Mouse (Mus musculus) ES-E14 (cell line): ENCODE measurements around the gene Acy3. TPM values are rescaled to one million over a fixed set of nuclear protein-coding genes. Genes with fewer than 3 reads are reported as not detected.
A peak's percentile ranks its signal among the peaks of the same experiment; 100 is the strongest.

ENCODE experiments used
- DNase-seq: peaks from one replicate; pipeline ENCODE4 v3.0.0-alpha.2; 2013; ENCODE audit warnings: low read depth, low spot score
- H3K27ac ChIP-seq: 2 replicates; pipeline ENCODE4 v1.5.1; 2012; ENCODE audit warnings: low read depth, mild to moderate bottlenecking, low read length, moderate library complexity, mixed read lengths; ENCODE audit not compliant: poor library complexity, insufficient read depth, severe bottlenecking
- H3K36me3 ChIP-seq: 2 replicates; pipeline ENCODE4 v1.6.1; 2012; ENCODE audit warnings: mild to moderate bottlenecking, low read length, moderate library complexity, mixed read lengths; ENCODE audit not compliant: control insufficient read depth, poor library complexity, insufficient read depth, severe bottlenecking
- H3K4me1 ChIP-seq, 2 experiments: fragments of 150-350 bp in 1 of 2; sonication (generic) in 1 of 2; 2 replicates each; pipeline ENCODE4 v1.6.1; 2012; ENCODE audit warnings: low read length in 2 of 2, mild to moderate bottlenecking in 1 of 2, mixed read lengths in 1 of 2; ENCODE audit not compliant: control insufficient read depth in 2 of 2, insufficient read depth in 2 of 2, poor library complexity in 1 of 2
- H3K4me3 ChIP-seq, 2 experiments: fragments of 150-350 bp in 1 of 2; sonication (generic) in 1 of 2; 2 replicates each; pipeline ENCODE4 v1.5.1; 2012; ENCODE audit warnings: low read length in 2 of 2, low read depth in 1 of 2, mild to moderate bottlenecking in 1 of 2, mixed read lengths in 1 of 2; ENCODE audit not compliant: insufficient read depth in 1 of 2, poor library complexity in 1 of 2, severe bottlenecking in 1 of 2
- H3K9ac ChIP-seq: 2 replicates; pipeline ENCODE4 v1.6.1; 2012; ENCODE audit warnings: low read depth, mild to moderate bottlenecking, low read length, mixed read lengths; ENCODE audit not compliant: poor library complexity, insufficient read depth, severe bottlenecking
- H3K9me3 ChIP-seq: fragments of 150-350 bp; sonication (generic); 2 replicates; pipeline ENCODE4 v1.6.1; 2012; ENCODE audit warnings: low read depth, mild to moderate bottlenecking, low read length; ENCODE audit not compliant: control insufficient read depth, insufficient read depth
- CHD2 ChIP-seq: IDR thresholded peaks from 2 replicates; pipeline ENCODE4 v1.6.1; 2014; ENCODE audit warnings: mild to moderate bottlenecking, low read depth, low read length, inconsistent platforms
- HCFC1 ChIP-seq: IDR thresholded peaks from 2 replicates; pipeline ENCODE4 v1.6.1; 2012; ENCODE audit warnings: low read length, inconsistent platforms, borderline replicate concordance; ENCODE audit not compliant: insufficient read depth
- MAFK ChIP-seq: IDR thresholded peaks from 2 replicates; pipeline ENCODE4 v1.6.1; 2014; ENCODE audit warnings: mild to moderate bottlenecking, low read depth, low read length, inconsistent platforms; ENCODE audit not compliant: insufficient read depth
- ZC3H11A ChIP-seq: IDR thresholded peaks from 2 replicates; pipeline ENCODE4 v1.6.1; 2012; ENCODE audit warnings: low read depth, mild to moderate bottlenecking, inconsistent platforms, low read length, borderline replicate concordance
- ZNF384 ChIP-seq: IDR thresholded peaks from 2 replicates; pipeline ENCODE4 v1.6.1; 2012; ENCODE audit warnings: low read depth, low read length, inconsistent platforms
- in situ Hi-C, 2 experiments: fragments of 600-800 bp; cut with MboI; formaldehyde crosslinking; loops; one replicate each; pipeline ENCODE4 v1.15.1; 2025; ENCODE audit warnings: low sequenced_read_pairs in 2 of 2, inconsistent platforms in 1 of 2; ENCODE audit not compliant: unreplicated experiment in 2 of 2
- total RNA-seq: library from RNA; depleted of rRNA; stranded (reverse); fragments of 300-350 nt; gene quantifications from 2 replicates; pipeline ENCODE4 v1.2.3, GENCODE M21; 2012

The Acy3 gene
- total RNA-seq, 1 experiment = 2.1 TPM

GRCm38 (mm10) chr19:4005971-4006370 is 19.6 kb downstream of the Acy3 start:
- Histone ChIP-seq H3K9ac (no peak overlapping the region), H3K36me3 (peaks cover 40% of the 10 kb centered on the region), H3K27ac (no peak overlapping the region), H3K9me3 (no peaks in the 10 kb centered on the region), H3K4me3 (no peak overlapping the region), H3K4me1 (peaks cover 0 to 14% of the 10 kb centered on the region in 2 experiments; a peak in 2 of 4 replicates)
- TF ChIP-seq MAFK = no peak
- no peak for TF ChIP-seq HCFC1
- TF ChIP-seq CHD2 = no peak
- no peak for TF ChIP-seq ZC3H11A
- no peak for TF ChIP-seq ZNF384
- no peak for DNase-seq
- in situ Hi-C loops = no loop called here

- in situ Hi-C loops = no loop called here
- peaks cover 39% of the 10 kb centered on the region for H3K36me3 ChIP-seq
Measured at GRCm38 (mm10) chr19:4011086-4011485, 24.7 kb downstream of the Acy3 start.

GRCm38 (mm10) chr19:4012432-4013022 is 26.2 kb downstream of the Acy3 start, which contains the start of gene Ndufv1:
Gene Ndufv1, minus strand, starts transcription at chr19:4012806.
- no peak for TF ChIP-seq MAFK
- peak; percentile 20; the same call in 1 of the 2 replicates for TF ChIP-seq CHD2
- peak; percentile 99 for TF ChIP-seq HCFC1
- peak; percentile 62 for TF ChIP-seq ZC3H11A
- no peak for TF ChIP-seq ZNF384
- H3K36me3 ChIP-seq = peaks cover 28% of the 10 kb centered on the region
- peak; percentile 99 for DNase-seq
- peak within 1 kb of the TSS; percentile 92 for H3K9ac ChIP-seq
- peak within 1 kb of the TSS; percentile 90 to 98 for H3K4me3 ChIP-seq
- no peaks in the 10 kb centered on the region for H3K9me3 ChIP-seq
- in situ Hi-C loops = no loop called here
- H3K4me1 ChIP-seq = peaks cover 0 to 13% of the 10 kb centered on the region in 2 experiments; a peak in 1 of 4 replicates
- peak within 1 kb of the TSS; percentile 20; the same call in 1 of the 2 replicates for H3K27ac ChIP-seq

More at GRCm38 (mm10) chr19:4011086-4011485, 24.7 kb downstream of the Acy3 start:
- no peaks in the 10 kb centered on the region for H3K9me3 ChIP-seq
- H3K4me3 ChIP-seq = no peak overlapping the region
- no peak for DNase-seq
- no peak overlapping the region for H3K27ac ChIP-seq
- peaks cover 0 to 11% of the 10 kb centered on the region in 2 experiments; a peak in 1 of 4 replicates for H3K4me1 ChIP-seq
- TF ChIP-seq ZC3H11A (no peak), MAFK (no peak), HCFC1 (no peak), ZNF384 (no peak), CHD2 (no peak)
- H3K9ac ChIP-seq = no peak overlapping the region

- Histone ChIP-seq H3K36me3 (peaks cover 23% of the 10 kb centered on the region), H3K4me1 (peaks cover 0 to 15% of the 10 kb centered on the region in 2 experiments; a peak in 1 of 4 replicates), H3K27ac (no peak overlapping the region), H3K4me3 (peak overlapping the region; percentile 58 to 69), H3K9me3 (no peaks in the 10 kb centered on the region), H3K9ac (peak overlapping the region; percentile 64)
- TF ChIP-seq ZC3H11A (no peak), ZNF384 (no peak), CHD2 (no peak), HCFC1 (no peak), MAFK (no peak)
- in situ Hi-C loops = no loop called here
- DNase-seq = no peak
Measured at GRCm38 (mm10) chr19:4013066-4013465, 26.7 kb downstream of the Acy3 start.
